In genomic region chr19:23801174-23801573, GRCm38 (mm10) we compare ENCODE assay signal across 12 mouse cellular contexts. TPM values are rescaled to one million over a fixed set of nuclear protein-coding genes. Genes with fewer than 3 reads are reported as not detected.
A peak's percentile ranks its signal among the peaks of the same experiment; 100 is the strongest.
DNase-seq lines count a peak whose midpoint lies in the region; ATAC-seq and TF ChIP-seq lines count a peak whose summit lies in the region.
"Had no signal": no experiment of that assay in that cellular context is flagged by ENCODE, and none has a peak within 500 bp of the region (broad histone marks: within the 10 kb centered on the region; RNA-seq: fewer than 3 reads in every experiment).

No protein-coding gene starts in this region.

- TF ChIP-seq POLR2A in liver, adult 2 months (IDR thresholded peaks at IDR 0.05; ENCODE audit: extremely low read depth, insufficient read depth, low read length) = no peak

- no peak overlapping the region for H3K4me3 ChIP-seq in liver, adult 2 months (ENCODE audit: insufficient read depth, low read depth, low read length)
- no peak overlapping the region for H3K4me3 ChIP-seq in liver, embryonic 11.5 days (ENCODE audit: low read depth, low read length)
- H3K4me3 ChIP-seq in heart, embryonic 11.5 days (ENCODE audit: low read depth, low read length) = no peak overlapping the region
- no peak overlapping the region for H3K4me3 ChIP-seq in forebrain, embryonic 12.5 days (replicated peaks)
- no peak overlapping the region for H3K4me3 ChIP-seq in hindbrain, embryonic 14.5 days (replicated peaks; ENCODE audit: low read length)
- H3K4me3 ChIP-seq: kidney, embryonic 15.5 days; stomach, embryonic 15.5 days had no signal

- peak; percentile 46 for DNase-seq in liver, adult 2 months (ENCODE audit: extremely low read depth, low read depth, low spot score)
- no peak for DNase-seq in liver, embryonic 11.5 days (ENCODE audit: low spot score)
- DNase-seq in heart, postnatal 25 days (ENCODE audit: low spot score) = peak; percentile 61
- no peak for DNase-seq in thymus, postnatal 25 days
- DNase-seq in hindbrain, embryonic 14.5 days (ENCODE audit: low spot score) = no peak

- no peaks in the 10 kb centered on the region for H3K9me3 ChIP-seq in liver, embryonic 11.5 days (ENCODE audit: control insufficient read depth, low read length)
- no peaks in the 10 kb centered on the region for H3K9me3 ChIP-seq in heart, embryonic 11.5 days (replicated peaks; ENCODE audit: control insufficient read depth, low read length)
- no peaks in the 10 kb centered on the region for H3K9me3 ChIP-seq in forebrain, embryonic 12.5 days
- H3K9me3 ChIP-seq in hindbrain, embryonic 14.5 days (ENCODE audit: control insufficient read depth, low read length) = no peaks in the 10 kb centered on the region
- H3K9me3 ChIP-seq: kidney, embryonic 15.5 days; stomach, embryonic 15.5 days had no signal

- intact Hi-C loops in heart, postnatal 25 days (cut with DNase I) = no loop called here

- no peak overlapping the region for H3K27ac ChIP-seq in liver, adult 2 months (replicated peaks; ENCODE audit: insufficient read depth, low read depth, low read length)
- no peak overlapping the region for H3K27ac ChIP-seq in liver, embryonic 11.5 days (ENCODE audit: low read depth, low read length)
- peak overlapping the region; percentile 50; the same call in 1 of the 2 replicates for H3K27ac ChIP-seq in heart, embryonic 11.5 days (ENCODE audit: low read depth, low read length)
- H3K27ac ChIP-seq in forebrain, embryonic 12.5 days = no peak overlapping the region
- no peak overlapping the region for H3K27ac ChIP-seq in hindbrain, embryonic 14.5 days
- H3K27ac ChIP-seq: kidney, embryonic 15.5 days; liver, embryonic 14.5 days; stomach, embryonic 15.5 days had no signal

- H3K9ac ChIP-seq in liver, adult 2 months (ENCODE audit: low read depth, low read length) = no peak overlapping the region
- no peak overlapping the region for H3K9ac ChIP-seq in liver, embryonic 11.5 days (ENCODE audit: low read depth, low read length)
- no peak overlapping the region for H3K9ac ChIP-seq in heart, embryonic 11.5 days (ENCODE audit: low read depth, low read length)
- no peak overlapping the region for H3K9ac ChIP-seq in forebrain, embryonic 12.5 days
- no peak overlapping the region for H3K9ac ChIP-seq in hindbrain, embryonic 14.5 days
- H3K9ac ChIP-seq: kidney, embryonic 15.5 days; liver, embryonic 14.5 days; stomach, embryonic 15.5 days had no signal

- H3K27me3 ChIP-seq in liver, adult 2 months (ENCODE audit: control insufficient read depth, insufficient read depth, low read length) = no peaks in the 10 kb centered on the region; the same call in 1 of the 2 replicates
- no peaks in the 10 kb centered on the region for H3K27me3 ChIP-seq in liver, embryonic 11.5 days (replicated peaks; ENCODE audit: control insufficient read depth, insufficient read depth, low read length)
- H3K27me3 ChIP-seq in heart, embryonic 11.5 days (ENCODE audit: control insufficient read depth, insufficient read depth, low read length) = no peaks in the 10 kb centered on the region
- H3K27me3 ChIP-seq in forebrain, embryonic 12.5 days = no peaks in the 10 kb centered on the region
- no peaks in the 10 kb centered on the region for H3K27me3 ChIP-seq in hindbrain, embryonic 14.5 days (ENCODE audit: control insufficient read depth, insufficient read depth, low read length)
- H3K27me3 ChIP-seq: CH12.LX; kidney, embryonic 15.5 days; stomach, embryonic 15.5 days had no signal

- 7% methylated on average over 1 of the region's 1 CpGs for WGBS in liver, adult 2 months
- 62% methylated on average over 1 of the region's 1 CpGs for WGBS in liver, embryonic 11.5 days
- 37% methylated on average over 1 of the region's 1 CpGs for WGBS in heart, embryonic 11.5 days (ENCODE audit: insufficient replicate concordance)
- WGBS in forebrain, embryonic 12.5 days = 59% methylated on average over 1 of the region's 1 CpGs
- 68% methylated on average over 1 of the region's 1 CpGs for WGBS in hindbrain, embryonic 14.5 days

- no peak for ATAC-seq in liver, embryonic 11.5 days (replicated peaks; ENCODE audit: low FRiP score)
- no peak for ATAC-seq in heart, embryonic 11.5 days (replicated peaks; ENCODE audit: insufficient number of reproducible peaks, low FRiP score, low TSS enrichment)
- ATAC-seq in forebrain, embryonic 12.5 days (ENCODE audit: low FRiP score) = no peak
- no peak for ATAC-seq in hindbrain, embryonic 14.5 days (ENCODE audit: low FRiP score)
- ATAC-seq: Patski had no signal

- H3K36me3 ChIP-seq in liver, adult 2 months (ENCODE audit: control insufficient read depth, insufficient read depth, low read length) = no peaks in the 10 kb centered on the region
- no peaks in the 10 kb centered on the region for H3K36me3 ChIP-seq in liver, embryonic 11.5 days (ENCODE audit: control insufficient read depth, insufficient read depth, low read length)
- no peaks in the 10 kb centered on the region for H3K36me3 ChIP-seq in heart, embryonic 11.5 days (ENCODE audit: control insufficient read depth, insufficient read depth, low read length)
- no peaks in the 10 kb centered on the region for H3K36me3 ChIP-seq in forebrain, embryonic 12.5 days (replicated peaks)
- H3K36me3 ChIP-seq in hindbrain, embryonic 14.5 days (replicated peaks; ENCODE audit: control insufficient read depth, insufficient read depth) = no peaks in the 10 kb centered on the region
- H3K36me3 ChIP-seq: kidney, embryonic 15.5 days; stomach, embryonic 15.5 days had no signal

- H3K79me2 ChIP-seq in liver, adult 2 months (ENCODE audit: control insufficient read depth, insufficient read depth, low read length) = no peaks in the 10 kb centered on the region

- H3K4me2 ChIP-seq in liver, embryonic 11.5 days = no peak overlapping the region
- H3K4me2 ChIP-seq in heart, embryonic 11.5 days = no peak overlapping the region
- no peak overlapping the region for H3K4me2 ChIP-seq in forebrain, embryonic 12.5 days
- no peak overlapping the region for H3K4me2 ChIP-seq in hindbrain, embryonic 14.5 days (replicated peaks)
- H3K4me2 ChIP-seq: kidney, embryonic 15.5 days; stomach, embryonic 15.5 days had no signal

- TF ChIP-seq CTCF in liver, adult 2 months (IDR thresholded peaks at IDR 0.05; ENCODE audit: low read depth, low read length) = no peak

- no peaks in the 10 kb centered on the region for H3K4me1 ChIP-seq in liver, adult 2 months (ENCODE audit: control insufficient read depth, insufficient read depth, low read length)
- H3K4me1 ChIP-seq in liver, embryonic 11.5 days (replicated peaks; ENCODE audit: control insufficient read depth, insufficient read depth, low read length) = no peaks in the 10 kb centered on the region
- no peaks in the 10 kb centered on the region for H3K4me1 ChIP-seq in heart, embryonic 11.5 days (ENCODE audit: control insufficient read depth, insufficient read depth, low read length)
- peaks cover 4% of the 10 kb centered on the region; the same call in 1 of the 2 replicates for H3K4me1 ChIP-seq in forebrain, embryonic 12.5 days
- H3K4me1 ChIP-seq in hindbrain, embryonic 14.5 days (replicated peaks; ENCODE audit: control insufficient read depth, insufficient read depth, low read length) = 0 out of 2 replicates have a peak, but pooled peaks cover 7% of the 10 kb centered on the region
- H3K4me1 ChIP-seq: kidney, embryonic 15.5 days; stomach, embryonic 15.5 days had no signal

RNA-seq across cellular contexts. Expression of gene Apba1, which starts 42.5 kb away (rescaled TPM):
- total RNA-seq in liver, adult 2 months (2014; rRNA removed) = 0.18 and 0.27 TPM in 2 replicates
- 0.15 and 0.16 TPM in 2 replicates for polyA plus RNA-seq in liver, adult 2 months (2012; rRNA removed)
- polyA plus RNA-seq in liver, embryonic 11.5 days (2014; fragmentation: Nextera tagmentation; extraction: Ambion mirVana) = 0.06 and 0.10 TPM in 2 replicates
- polyA plus RNA-seq in heart, embryonic 11.5 days (2014; fragmentation: Nextera tagmentation; extraction: Ambion mirVana) = 0.28 and 0.40 TPM in 2 replicates
- total RNA-seq in heart, postnatal 25 days (2021) = 1 to 10 TPM; 3.7 to 3.9 TPM
- polyA plus RNA-seq in forebrain, embryonic 12.5 days (2016; fragmentation: Nextera tagmentation; extraction: Ambion mirVana) = 2.5 and 2.8 TPM in 2 replicates
- polyA plus RNA-seq in hindbrain, embryonic 14.5 days (2014; fragmentation: Nextera tagmentation; extraction: Ambion mirVana) = 14.6 and 17.4 TPM in 2 replicates

Comparison
In these comparisons a context has a peak if more than half of its experiments do, and no peak if none do; other contexts are left out.
1. DNase-seq: peak in liver, adult 2 months (single experiment) and heart, postnatal 25 days (single experiment); none in liver, embryonic 11.5 days (single experiment), thymus, postnatal 25 days (single experiment) and hindbrain, embryonic 14.5 days (single experiment).